Mouse (Mus musculus) forebrain, embryonic 14.5 days (tissue): ENCODE data around the gene Odf3l2. TPM values are rescaled to one million over a fixed set of nuclear protein-coding genes. Genes with fewer than 3 reads are reported as not detected.

Experiments used
- ATAC-seq: fragments of 200-750 bp; cut with Nextera tagmentation; 2 replicates; pipeline ENCODE4 v1.8.0; 2017; ENCODE audit warnings: mild to moderate bottlenecking, moderate library complexity
- DNase-seq: peaks from one replicate; pipeline ENCODE4 v3.0.0-alpha.2; 2015; ENCODE audit warnings: low spot score
- H3K27ac ChIP-seq: fragments of 300-500 bp; sonication (generic); 2 replicates; pipeline ENCODE4 v1.5.1; 2014; ENCODE audit warnings: low read depth, mild to moderate bottlenecking, control low read depth, low read length, moderate library complexity
- H3K27me3 ChIP-seq: fragments of 300-500 bp; sonication (generic); replicated peaks from 2 replicates; pipeline ENCODE4 v1.6.1; 2014; ENCODE audit warnings: low read length, control low read depth, mixed read lengths; ENCODE audit not compliant: control insufficient read depth, insufficient read depth
- H3K36me3 ChIP-seq: fragments of 300-500 bp; sonication (generic); 2 replicates; pipeline ENCODE4 v1.6.1; 2014; ENCODE audit warnings: low read length, control low read depth; ENCODE audit not compliant: control insufficient read depth, insufficient read depth
- H3K4me1 ChIP-seq: fragments of 300-500 bp; sonication (generic); 2 replicates; pipeline ENCODE4 v1.6.1; 2014; ENCODE audit warnings: antibody characterized with exemption, low read length, control low read depth; ENCODE audit not compliant: control insufficient read depth, insufficient read depth
- H3K4me2 ChIP-seq: fragments of 300-500 bp; sonication (generic); 2 replicates; pipeline ENCODE4 v1.6.1; 2014; ENCODE audit warnings: mild to moderate bottlenecking, control low read depth, low read length
- H3K4me3 ChIP-seq: fragments of 300-500 bp; sonication (generic); 2 replicates; pipeline ENCODE4 v1.5.1; 2014; ENCODE audit warnings: low read depth, low read length, control low read depth
- H3K9ac ChIP-seq: fragments of 300-500 bp; sonication (generic); 2 replicates; pipeline ENCODE4 v1.6.1; 2014; ENCODE audit warnings: mild to moderate bottlenecking, low read length, control low read depth, moderate library complexity
- H3K9me3 ChIP-seq: fragments of 300-500 bp; sonication (generic); replicated peaks from 2 replicates; pipeline ENCODE4 v1.6.1; 2016; ENCODE audit warnings: low read length, control low read depth, mixed read lengths; ENCODE audit not compliant: control insufficient read depth
- WGBS: fragments of 180-500 bp; shearing (Covaris S2); extraction: QIAGEN DNeasy Blood & Tissue Kit; methylation state at CpG from one replicate; pipeline ENCODE4 v1.1.7; 2014; 5-methylcytosine and 5-hydroxymethylcytosine counted together
- polyA plus RNA-seq: library from polyadenylated mRNA; unstranded; fragments of >200 nt; fragmentation: Nextera tagmentation; extraction: Ambion mirVana; gene quantifications from 2 replicates; pipeline ENCODE4 v1.2.1, GENCODE M21; 2014

The Odf3l2 gene
- polyA plus RNA-seq, 1 experiment from 2014 or later, result 0.14 TPM

DNA sequence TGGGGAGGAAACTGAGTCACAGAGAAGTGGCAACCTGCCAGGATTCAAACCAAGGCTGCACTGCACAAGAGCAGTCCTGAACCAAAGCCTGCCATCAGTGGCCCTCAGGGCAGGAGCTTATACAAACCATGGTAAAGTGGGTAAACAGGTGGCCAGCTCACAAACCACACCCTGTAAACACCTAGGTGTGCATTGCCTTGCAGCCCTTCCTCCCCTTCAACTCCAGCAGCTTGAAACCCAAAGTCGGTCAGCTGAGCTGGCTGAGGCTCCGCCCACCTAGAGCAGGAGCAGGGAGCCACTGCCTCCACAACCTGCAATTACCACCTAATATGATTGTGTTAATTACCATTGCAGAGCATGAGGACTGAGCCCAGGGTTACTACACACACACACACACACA is 37.6 kb downstream of the Odf3l2 start:
- H3K36me3 ChIP-seq, result no peaks in the 10 kb centered on the region

DNA sequence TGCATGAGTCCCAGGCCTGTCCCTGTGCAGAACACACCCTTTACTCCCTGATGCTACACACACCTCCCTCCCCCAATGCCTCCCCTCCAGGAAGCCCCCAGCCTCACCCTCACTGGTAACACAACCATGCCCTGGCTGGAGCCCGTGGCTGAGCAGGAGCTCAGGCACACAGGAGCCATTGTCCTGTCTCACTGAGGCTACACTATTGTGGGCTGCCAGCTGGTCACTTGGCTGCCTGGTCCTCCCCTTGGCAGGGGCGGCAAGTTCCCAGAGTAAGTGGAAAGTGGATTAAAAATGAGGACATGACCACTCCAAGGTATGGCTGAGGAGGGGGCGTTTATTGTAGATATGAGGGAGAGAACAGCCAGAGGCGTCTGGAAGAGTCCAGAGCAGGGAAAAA is 39.0 kb downstream of the Odf3l2 start:
- WGBS, result 61% methylated on average over 4 of the region's 4 CpGs
- H3K9ac ChIP-seq, result no peak overlapping the region
- ATAC-seq (no peak), DNase-seq (no peak)
- no peak overlapping the region for H3K4me2 ChIP-seq
- no peaks in the 10 kb centered on the region for H3K9me3 ChIP-seq
- no peaks in the 10 kb centered on the region for H3K36me3 ChIP-seq
- H3K27me3 ChIP-seq, result 0 out of 2 replicates have a peak, but pooled peaks cover 6% of the 10 kb centered on the region
- H3K27ac ChIP-seq, result no peak overlapping the region
- H3K4me1 ChIP-seq, result no peaks in the 10 kb centered on the region
- no peak overlapping the region for H3K4me3 ChIP-seq

More for the DNA sequence above, 37.6 kb downstream of the Odf3l2 start:
- Histone ChIP-seq H3K27me3 (peaks cover 17% of the 10 kb centered on the region), H3K9me3 (no peaks in the 10 kb centered on the region), H3K4me2 (no peak overlapping the region), H3K27ac (no peak overlapping the region), H3K4me1 (peaks cover 9% of the 10 kb centered on the region), H3K9ac (no peak overlapping the region), H3K4me3 (no peak overlapping the region)
- WGBS, result 48% methylated on average over 2 of the region's 2 CpGs
- ATAC-seq, result no peak
- DNase-seq, result no peak

DNA sequence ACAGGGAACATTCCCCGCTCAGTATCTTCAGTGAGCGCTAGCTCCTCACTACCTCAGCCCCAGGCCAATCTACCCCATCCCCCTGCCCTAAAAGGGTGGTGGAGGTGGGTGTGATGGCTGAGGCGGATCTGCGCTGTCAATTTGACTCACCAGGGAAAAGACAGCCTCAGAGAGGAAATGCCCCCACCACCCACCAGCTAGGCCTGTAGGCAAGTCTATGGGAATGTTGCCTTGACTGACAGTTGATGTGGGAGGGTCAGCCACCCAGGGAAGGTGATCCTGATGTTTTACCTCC is 47.7 kb downstream of the Odf3l2 start:
- Histone ChIP-seq H3K27ac (no peak overlapping the region), H3K4me2 (no peak overlapping the region), H3K36me3 (no peaks in the 10 kb centered on the region), H3K4me1 (no peaks in the 10 kb centered on the region), H3K4me3 (no peak overlapping the region), H3K27me3 (no peaks in the 10 kb centered on the region), H3K9ac (no peak overlapping the region), H3K9me3 (no peaks in the 10 kb centered on the region)
- DNase-seq (no peak), ATAC-seq (no peak)
- 76% methylated on average over 4 of the region's 4 CpGs for WGBS

DNA sequence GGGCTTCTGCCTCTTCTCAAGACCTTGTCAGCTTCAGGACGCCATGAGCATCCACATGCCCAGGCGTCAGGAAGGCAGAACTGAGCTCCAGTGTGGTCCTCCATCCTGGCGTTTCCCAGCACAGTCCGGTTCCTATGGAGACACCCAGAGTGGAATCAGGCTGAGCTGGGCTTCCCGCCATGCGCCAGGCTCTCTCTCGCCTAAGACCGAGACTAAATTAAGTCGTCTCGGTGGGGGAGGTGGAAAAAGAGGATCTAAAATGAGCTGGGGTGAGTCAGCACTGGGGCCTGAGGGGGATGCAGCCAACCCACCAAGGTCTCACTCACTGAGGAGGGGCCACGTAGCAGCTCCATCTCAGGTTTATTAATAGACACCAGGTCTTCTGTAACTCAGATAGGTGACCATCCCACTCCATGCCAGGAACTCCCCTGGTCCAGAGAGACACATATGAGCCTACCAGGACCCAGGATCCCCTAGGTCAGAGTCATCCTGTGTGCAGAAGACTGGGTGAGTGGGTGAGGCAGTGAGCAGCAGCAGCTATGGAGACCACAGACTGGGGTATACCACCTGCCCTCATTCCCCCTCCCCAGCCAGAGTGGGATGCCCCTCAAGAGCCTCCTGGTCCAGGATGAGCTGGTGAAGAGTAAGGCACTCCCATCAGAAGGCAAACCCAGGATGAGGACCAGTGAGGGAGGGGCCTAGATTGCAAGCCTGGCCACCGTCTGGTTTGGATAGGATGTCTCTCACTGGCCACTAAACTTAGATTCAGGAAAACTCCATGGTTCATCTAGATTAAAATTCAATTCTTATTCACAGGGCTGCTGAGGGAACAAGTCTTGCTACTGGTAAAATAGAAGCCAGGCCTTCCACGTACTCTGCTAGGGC is 48.2 kb downstream of the Odf3l2 start:
- no peak for ATAC-seq

DNA sequence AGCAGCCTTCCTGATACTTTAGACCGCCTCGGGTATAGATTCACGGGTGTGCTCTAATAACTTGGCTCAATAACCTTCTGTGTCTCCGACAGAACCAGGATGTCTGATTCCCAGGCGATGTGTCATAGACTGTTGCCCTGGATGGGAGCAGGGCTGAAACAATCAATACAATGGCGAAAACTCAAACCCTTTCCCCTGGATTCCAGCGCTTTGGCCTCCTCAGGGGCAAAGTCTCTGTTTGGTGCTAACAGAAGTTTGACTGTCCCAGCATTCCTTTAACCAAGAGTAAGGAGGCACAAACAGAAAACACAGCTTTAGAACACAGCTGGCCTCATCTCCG is 50.0 kb downstream of the Odf3l2 start:
- H3K27me3 ChIP-seq, result no peaks in the 10 kb centered on the region
- H3K9ac ChIP-seq, result no peak overlapping the region
- ATAC-seq (no peak), DNase-seq (no peak)
- 64% methylated on average over 8 of the region's 8 CpGs for WGBS
- no peak overlapping the region for H3K27ac ChIP-seq
- H3K4me2 ChIP-seq, result no peak overlapping the region
- H3K36me3 ChIP-seq, result no peaks in the 10 kb centered on the region
- no peaks in the 10 kb centered on the region for H3K9me3 ChIP-seq
- no peaks in the 10 kb centered on the region for H3K4me1 ChIP-seq
- no peak overlapping the region for H3K4me3 ChIP-seq

More for the DNA sequence above, 48.2 kb downstream of the Odf3l2 start:
- WGBS, result 31% methylated on average over 13 of the region's 13 CpGs
- Histone ChIP-seq H3K36me3 (no peaks in the 10 kb centered on the region), H3K27me3 (no peaks in the 10 kb centered on the region), H3K9ac (no peak overlapping the region), H3K9me3 (no peaks in the 10 kb centered on the region), H3K4me2 (no peak overlapping the region), H3K4me1 (no peaks in the 10 kb centered on the region), H3K27ac (no peak overlapping the region), H3K4me3 (no peak overlapping the region)
- no peak for DNase-seq

DNA sequence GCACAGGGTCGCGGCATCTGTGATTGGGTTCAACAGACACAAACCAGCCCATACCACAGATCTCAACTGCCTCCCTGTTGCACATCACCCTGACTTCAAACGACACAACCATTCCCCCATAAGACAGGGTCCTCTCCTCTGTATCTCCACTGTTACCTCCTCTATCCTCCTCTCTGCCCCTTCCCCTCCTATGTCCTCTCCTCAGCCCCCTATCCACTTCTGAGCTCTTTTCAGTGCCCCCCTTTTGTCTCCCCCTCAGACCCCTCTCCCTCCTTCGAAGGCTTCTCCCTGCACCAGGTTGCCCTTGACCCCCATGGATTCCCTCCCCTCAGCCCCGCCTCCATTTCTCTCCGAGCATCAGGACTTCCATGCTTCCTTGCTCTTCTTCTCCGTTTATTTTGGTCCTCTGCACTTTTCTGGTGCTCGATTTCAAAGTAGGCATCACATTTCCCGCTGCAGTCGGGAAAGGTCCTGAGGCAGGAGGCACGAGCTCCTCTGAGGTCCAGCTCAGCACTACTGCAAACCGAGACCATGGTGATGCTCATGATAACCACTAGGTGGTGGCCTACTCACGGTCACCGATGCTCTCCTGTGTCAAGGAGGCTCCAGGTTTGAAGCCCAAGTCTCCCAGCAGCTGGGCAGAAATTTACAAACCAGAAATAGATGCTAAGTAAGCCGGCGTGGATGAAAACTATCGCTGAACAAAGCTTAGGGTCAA is 50.5 kb downstream of the Odf3l2 start:
- H3K27ac ChIP-seq, result no peak overlapping the region
- DNase-seq (peak; percentile 91), ATAC-seq (peak; percentile 92)
- H3K9me3 ChIP-seq, result no peaks in the 10 kb centered on the region
- no peaks in the 10 kb centered on the region for H3K4me1 ChIP-seq
- H3K4me3 ChIP-seq, result no peak overlapping the region
- WGBS, result 18% methylated on average over 17 of the region's 17 CpGs
- H3K27me3 ChIP-seq, result no peaks in the 10 kb centered on the region
- no peaks in the 10 kb centered on the region for H3K36me3 ChIP-seq
- H3K4me2 ChIP-seq, result peak overlapping the region; percentile 17; the same call in 1 of the 2 replicates
- no peak overlapping the region for H3K9ac ChIP-seq

DNA sequence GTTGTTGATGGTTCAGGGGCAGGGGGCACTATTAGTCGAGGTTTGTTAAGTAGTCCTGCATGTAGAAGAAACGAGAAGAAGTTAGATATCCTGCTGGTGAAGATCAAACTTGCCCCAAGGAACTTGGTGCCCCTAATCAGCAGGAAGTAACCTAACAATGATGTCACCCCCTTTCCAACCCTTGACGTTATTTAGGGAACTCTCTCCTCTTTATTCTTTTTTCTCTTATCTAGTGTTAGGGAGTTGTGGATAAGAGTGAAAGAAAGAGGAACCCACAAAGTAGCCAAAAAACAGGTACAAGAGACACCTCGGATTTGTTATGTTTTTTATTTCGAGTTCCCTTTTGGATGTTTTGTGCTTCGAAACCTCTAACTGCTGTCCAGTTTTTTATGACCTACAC is 51.4 kb downstream of the Odf3l2 start:
- no peak overlapping the region for H3K4me2 ChIP-seq
- no peaks in the 10 kb centered on the region for H3K27me3 ChIP-seq
- ATAC-seq, result no peak
- WGBS, result 62% methylated on average over 6 of the region's 6 CpGs
- no peaks in the 10 kb centered on the region for H3K4me1 ChIP-seq
- no peaks in the 10 kb centered on the region for H3K36me3 ChIP-seq
- H3K27ac ChIP-seq, result no peak overlapping the region
- no peak overlapping the region for H3K9ac ChIP-seq
- DNase-seq, result no peak
- H3K4me3 ChIP-seq, result no peak overlapping the region
- no peaks in the 10 kb centered on the region for H3K9me3 ChIP-seq

DNA sequence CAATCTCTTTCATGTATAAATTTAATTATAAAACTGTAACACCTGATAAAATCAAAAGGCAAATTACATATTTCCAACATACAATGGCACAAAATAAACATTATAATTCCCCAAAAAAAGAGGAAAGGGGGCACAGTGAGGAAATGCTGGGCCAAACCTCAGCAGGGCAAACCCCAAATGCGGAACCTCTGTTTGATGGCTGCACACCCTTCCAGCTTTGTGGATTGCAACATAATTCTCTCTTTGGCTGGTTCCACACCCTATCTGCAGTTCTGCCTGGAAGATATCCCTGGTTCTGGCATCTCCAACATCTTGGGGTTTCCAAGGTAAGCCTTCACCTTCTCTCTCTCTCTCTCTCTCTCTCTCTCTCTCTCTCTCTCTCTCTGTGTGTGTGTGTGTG is 54.8 kb downstream of the Odf3l2 start:
- ATAC-seq, result no peak
- 92% methylated on average over 1 of the region's 1 CpGs for WGBS

More for the DNA sequence above, 54.8 kb downstream of the Odf3l2 start:
- H3K4me1 ChIP-seq, result no peaks in the 10 kb centered on the region
- H3K4me2 ChIP-seq, result no peak overlapping the region
- DNase-seq, result no peak
- H3K36me3 ChIP-seq, result no peaks in the 10 kb centered on the region
- no peak overlapping the region for H3K4me3 ChIP-seq
- no peaks in the 10 kb centered on the region for H3K27me3 ChIP-seq
- H3K9ac ChIP-seq, result no peak overlapping the region
- no peaks in the 10 kb centered on the region for H3K9me3 ChIP-seq
- no peak overlapping the region for H3K27ac ChIP-seq
